Mouse (Mus musculus): ENCODE measurements around the gene Gars.

The Gars gene

DNA sequence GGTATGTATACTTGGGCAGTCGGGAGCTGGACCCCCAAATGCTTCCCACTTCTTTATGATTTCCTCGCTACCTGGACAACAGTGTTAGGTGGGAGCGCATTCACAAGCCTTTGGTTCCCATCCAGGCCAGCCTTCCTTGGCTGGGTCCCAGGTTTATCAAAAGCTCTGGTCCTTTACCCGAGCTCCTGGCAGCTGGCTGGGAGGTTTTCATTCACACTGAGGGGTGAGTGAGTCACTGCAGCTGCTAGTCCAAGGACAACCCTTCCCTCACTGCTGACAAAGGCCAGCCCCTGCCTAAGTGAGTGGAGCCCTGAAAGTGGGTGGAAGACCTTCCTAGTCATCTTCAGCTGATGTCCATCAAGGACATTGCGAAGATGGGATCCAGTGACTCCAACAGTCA lies 60.2 kb downstream of the Gars start:
- DNase-seq (ENCODE audit: low spot score in 2 of 2): peak; percentile 15 to 20

DNA sequence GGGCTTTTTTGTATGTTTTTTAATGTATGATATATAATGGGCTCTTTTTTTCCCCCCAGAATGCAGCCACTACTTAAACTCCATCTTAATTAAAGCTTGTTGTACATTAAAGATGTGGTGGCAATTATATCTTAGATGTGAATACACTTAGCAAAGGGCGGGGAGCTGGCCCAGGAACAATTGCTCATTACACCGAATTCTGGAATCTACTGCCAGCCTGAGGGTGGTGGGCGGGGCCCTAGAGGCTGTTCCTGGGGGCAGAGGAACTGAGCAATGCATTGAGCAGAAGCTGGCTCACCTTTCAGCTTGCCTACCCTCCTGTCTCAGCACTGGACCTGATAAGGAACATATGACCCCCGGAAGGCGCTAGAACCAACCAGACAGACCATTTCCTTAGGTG lies 60.8 kb downstream of the Gars start:
- DNase-seq (ENCODE audit: low spot score in 2 of 2): no peak

DNA sequence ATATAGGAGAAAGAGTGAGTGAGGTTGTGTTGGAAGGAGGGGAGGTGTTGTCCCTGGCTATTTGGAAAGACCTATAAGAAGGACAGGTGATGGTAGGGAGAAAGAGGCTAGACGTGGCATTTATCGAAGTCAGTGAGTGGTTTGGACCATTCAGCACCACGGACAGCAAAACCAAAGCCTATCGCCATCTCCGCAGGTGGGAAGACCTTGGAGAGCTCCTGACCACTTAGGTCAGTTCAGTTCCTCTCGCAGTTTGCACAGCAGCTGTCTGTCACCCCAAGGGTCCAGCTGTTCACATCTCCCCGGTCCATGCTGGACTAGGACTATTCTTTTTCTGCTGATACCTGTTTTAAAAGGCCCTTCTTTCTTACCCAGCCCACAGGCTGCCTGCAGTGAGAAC lies 70.6 kb downstream of the Gars start:
- no peak for DNase-seq (ENCODE audit: low spot score in 2 of 2)

DNA sequence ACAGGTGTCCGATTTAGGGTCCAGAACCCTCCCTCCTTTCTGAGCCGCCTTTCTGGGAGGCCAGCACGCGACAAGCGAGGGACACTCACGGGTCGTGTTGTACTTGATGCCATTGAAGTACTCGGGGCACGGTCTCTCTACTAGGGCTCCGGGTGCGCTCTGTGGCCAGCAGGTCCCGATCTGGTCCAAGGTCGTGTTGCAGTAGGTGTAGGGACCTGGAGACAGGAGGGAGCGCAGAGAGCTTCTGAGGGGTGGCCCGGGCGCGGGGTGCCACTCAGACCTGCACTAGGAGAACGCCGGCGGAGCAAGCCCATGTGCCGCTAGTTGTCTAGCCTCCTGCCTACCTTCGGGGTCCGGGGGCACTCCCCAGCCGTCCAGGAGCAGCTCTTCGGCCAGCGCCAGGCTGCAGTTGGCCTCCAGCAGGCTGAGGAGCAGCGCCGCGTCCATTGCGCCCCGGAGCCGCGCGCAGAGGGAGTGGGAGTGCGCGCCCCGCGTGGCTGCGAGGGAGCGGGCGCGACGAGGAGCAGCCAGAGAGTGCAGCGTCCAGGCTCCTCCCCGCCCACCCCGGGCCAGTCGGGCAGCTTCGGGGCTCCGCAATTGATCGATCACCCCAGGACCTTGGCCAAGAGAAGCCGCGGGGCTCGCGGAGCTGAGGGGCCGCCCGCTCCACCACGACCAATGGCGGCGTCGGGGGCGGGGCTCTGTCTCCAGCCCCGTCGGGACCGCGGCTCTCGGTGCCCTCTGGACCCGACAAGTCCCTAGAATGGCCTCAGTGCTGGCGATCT lies 79.7 kb downstream of the Gars start:
- DNase-seq (ENCODE audit: low spot score in 2 of 2): no peak

DNA sequence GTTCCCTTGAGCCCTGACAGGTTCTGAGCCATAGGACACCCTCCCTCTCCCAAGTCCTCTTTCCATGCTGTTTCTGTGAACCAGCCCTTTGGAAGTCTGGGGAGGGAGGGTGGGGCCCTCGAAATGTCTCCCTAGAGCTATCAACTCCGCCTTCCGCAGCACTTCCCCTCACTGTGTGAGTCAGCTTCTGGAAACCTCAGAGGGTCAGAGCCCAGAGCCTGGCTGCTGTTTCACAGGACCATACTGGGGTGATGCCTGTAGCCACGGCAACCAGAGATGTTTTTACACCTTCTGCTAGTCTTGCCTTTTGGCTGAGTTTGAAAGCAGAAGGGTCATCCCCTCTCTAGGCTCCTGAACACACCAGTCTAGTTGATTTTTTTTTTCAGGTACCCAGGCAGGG lies 85.2 kb downstream of the Gars start:
- DNase-seq (ENCODE audit: low spot score in 2 of 2): no peak

DNA sequence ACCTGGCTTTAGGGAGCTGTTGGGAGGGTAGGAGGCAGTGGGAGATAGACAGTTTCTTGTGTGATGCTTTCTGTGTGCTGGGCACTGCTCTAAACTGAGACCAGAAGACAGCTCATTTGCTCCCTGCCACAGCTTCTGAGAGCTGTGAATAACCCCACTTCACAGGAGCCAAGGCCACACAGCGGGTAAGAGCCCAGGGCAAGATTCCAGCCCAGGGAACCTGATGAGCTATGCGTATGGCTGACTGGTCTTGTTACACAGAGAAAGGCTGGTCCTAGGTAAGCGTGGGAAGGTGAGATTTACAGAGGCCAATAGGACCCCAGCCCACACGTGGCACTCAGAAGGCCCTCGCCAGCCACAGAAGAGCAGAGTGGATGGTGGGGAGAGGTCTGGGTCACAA lies 88.8 kb downstream of the Gars start:
- no peak for DNase-seq (ENCODE audit: low spot score in 2 of 2)

DNA sequence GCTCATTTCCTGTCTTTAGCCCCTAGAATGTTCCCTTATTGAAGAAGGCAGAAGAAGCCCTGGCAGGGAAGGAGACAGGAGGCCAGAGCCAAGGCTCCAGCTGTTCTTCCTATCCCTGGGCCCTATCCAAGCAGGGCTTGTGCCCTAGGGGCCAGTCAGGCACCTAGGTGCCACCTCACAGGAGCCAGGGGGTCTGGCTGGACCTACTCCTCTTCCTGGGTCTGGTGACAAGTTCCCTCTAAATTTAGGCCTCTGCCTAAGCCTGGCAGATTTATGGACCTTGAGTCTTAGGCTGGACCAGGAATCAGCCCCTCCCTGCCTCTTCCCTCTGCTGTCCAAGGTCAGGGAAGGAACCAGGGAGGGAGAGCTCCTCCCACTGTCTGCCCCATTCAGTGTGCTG lies 90.6 kb downstream of the Gars start:
- no peak for DNase-seq (ENCODE audit: low spot score in 2 of 2)
